8 mouse cellular contexts compared by ENCODE assay signal in genomic region chr7:4836351-4836792, GRCm38 (mm10). TPM values are rescaled to one million over a fixed set of nuclear protein-coding genes. Genes with fewer than 3 reads are reported as not detected.
DNase-seq lines count a peak whose midpoint lies in the region; ATAC-seq and TF ChIP-seq lines count a peak whose summit lies in the region.
"Had no signal": no experiment of that assay in that cellular context is flagged by ENCODE, and none has a peak within 500 bp of the region (broad histone marks: within the 10 kb centered on the region; RNA-seq: fewer than 3 reads in every experiment).

No protein-coding gene starts in this region.

- H3K4me3 ChIP-seq in forebrain, postnatal 0 days (ENCODE audit: low read depth, low read length), result peak overlapping the region; percentile 58
- H3K4me3 ChIP-seq in midbrain, embryonic 15.5 days, result peak overlapping the region; percentile 61

- TF ChIP-seq CTCF in forebrain, postnatal 0 days (IDR thresholded peaks at IDR 0.05; ENCODE audit: low read depth), result peak; percentile 71

- peak overlapping the region; percentile 83 for H3K4me2 ChIP-seq in forebrain, postnatal 0 days (ENCODE audit: low read depth)
- H3K4me2 ChIP-seq in midbrain, embryonic 15.5 days, result peak overlapping the region; percentile 59

- no peaks in the 10 kb centered on the region for H3K9me3 ChIP-seq in forebrain, postnatal 0 days (ENCODE audit: low read length)
- no peaks in the 10 kb centered on the region for H3K9me3 ChIP-seq in midbrain, embryonic 15.5 days

- 0 out of 2 replicates have a peak, but pooled peaks cover 6% of the 10 kb centered on the region for H3K4me1 ChIP-seq in forebrain, postnatal 0 days (ENCODE audit: insufficient read depth)
- H3K4me1 ChIP-seq in midbrain, embryonic 15.5 days, result peaks cover 14% of the 10 kb centered on the region

- peak; percentile 92 for DNase-seq in ZHBTc4 (ENCODE audit: low read depth, low spot score)
- peak; percentile 86 to 89 for DNase-seq in cerebellum, adult 18-20 months
- peak; percentile 75 for DNase-seq in forebrain, postnatal 0 days
- DNase-seq in induced T-regulatory cell, adult 2 months (ENCODE audit: low read depth), result peak; percentile 66
- DNase-seq in liver, result peak; percentile 37
- DNase-seq in spleen, postnatal 36 days (ENCODE audit: low spot score in 2 of 2), result peak; percentile 45 to 61

- ATAC-seq in forebrain, postnatal 0 days, result peak; percentile 94
- peak; percentile 93 for ATAC-seq in midbrain, embryonic 15.5 days (replicated peaks)

- H3K27ac ChIP-seq in forebrain, postnatal 0 days (ENCODE audit: low read depth, low read length), result peak overlapping the region; percentile 73
- H3K27ac ChIP-seq in midbrain, embryonic 15.5 days, result peak overlapping the region; percentile 90

- H3K9ac ChIP-seq in forebrain, postnatal 0 days, result peak overlapping the region; percentile 73
- peak overlapping the region; percentile 89 for H3K9ac ChIP-seq in midbrain, embryonic 15.5 days

- H3K27me3 ChIP-seq in forebrain, postnatal 0 days (ENCODE audit: insufficient read depth, low read length), result no peaks in the 10 kb centered on the region
- H3K27me3 ChIP-seq in midbrain, embryonic 15.5 days (replicated peaks), result no peaks in the 10 kb centered on the region

- peaks cover 5% of the 10 kb centered on the region; the same call in 1 of the 2 replicates for H3K36me3 ChIP-seq in forebrain, postnatal 0 days (ENCODE audit: insufficient read depth)
- no peaks in the 10 kb centered on the region; the same call in 1 of the 2 replicates for H3K36me3 ChIP-seq in midbrain, embryonic 15.5 days (replicated peaks)

- under 1% methylated on average over 51 of the region's 51 CpGs for WGBS in forebrain, postnatal 0 days
- under 1% methylated on average over 48 of the region's 51 CpGs for WGBS in midbrain, embryonic 15.5 days

RNA-seq across cellular contexts. Expression of gene Shisa7, which starts 8.1 kb away (rescaled TPM):
- 52.4 and 66.6 TPM in 2 replicates for total RNA-seq in forebrain, postnatal 0 days (2014; rRNA removed)
- polyA plus RNA-seq in forebrain, postnatal 0 days (2015; fragmentation: Nextera tagmentation; extraction: Ambion mirVana), result 6.8 and 9.4 TPM in 2 replicates
- 15.3 and 16.6 TPM in 2 replicates for polyA plus RNA-seq in midbrain, embryonic 15.5 days (2015; fragmentation: Nextera tagmentation; extraction: Ambion mirVana)
- total RNA-seq: gastrocnemius, postnatal 36 days had no signal

RNA-seq across cellular contexts. Expression of gene Ube2s, which starts 24.0 kb away (rescaled TPM):
- 300 and 347 TPM in 2 replicates for total RNA-seq in forebrain, postnatal 0 days (2014; rRNA removed)
- polyA plus RNA-seq in forebrain, postnatal 0 days (2015; fragmentation: Nextera tagmentation; extraction: Ambion mirVana), result 232 and 259 TPM in 2 replicates
- polyA plus RNA-seq in midbrain, embryonic 15.5 days (2015; fragmentation: Nextera tagmentation; extraction: Ambion mirVana), result 265 and 288 TPM in 2 replicates

RNA-seq across cellular contexts. Expression of gene Isoc2b, which starts 33.7 kb away (rescaled TPM):
- total RNA-seq in forebrain, postnatal 0 days (2014; rRNA removed), result 2.5 and 6.6 TPM in 2 replicates
- polyA plus RNA-seq in forebrain, postnatal 0 days (2015; fragmentation: Nextera tagmentation; extraction: Ambion mirVana), result 3.5 and 3.7 TPM in 2 replicates
- polyA plus RNA-seq in midbrain, embryonic 15.5 days (2015; fragmentation: Nextera tagmentation; extraction: Ambion mirVana), result 3.1 and 4.6 TPM in 2 replicates

RNA-seq across cellular contexts. Expression of gene Isoc2a, which starts 40.6 kb away (rescaled TPM):
- total RNA-seq in forebrain, postnatal 0 days (2014; rRNA removed), result 4.8 and 4.9 TPM in 2 replicates
- 0.26 and 0.39 TPM in 2 replicates for polyA plus RNA-seq in forebrain, postnatal 0 days (2015; fragmentation: Nextera tagmentation; extraction: Ambion mirVana)
- 0.54 and 0.57 TPM in 2 replicates for polyA plus RNA-seq in midbrain, embryonic 15.5 days (2015; fragmentation: Nextera tagmentation; extraction: Ambion mirVana)

RNA-seq across cellular contexts. Expression of gene Rpl28, which starts 43.7 kb away (rescaled TPM):
- 161 and 191 TPM in 2 replicates for total RNA-seq in forebrain, postnatal 0 days (2014; rRNA removed)
- polyA plus RNA-seq in forebrain, postnatal 0 days (2015; fragmentation: Nextera tagmentation; extraction: Ambion mirVana), result 313 and 332 TPM in 2 replicates
- polyA plus RNA-seq in midbrain, embryonic 15.5 days (2015; fragmentation: Nextera tagmentation; extraction: Ambion mirVana), result 186 and 187 TPM in 2 replicates

Comparison
In these comparisons a context has a peak if more than half of its experiments do, and no peak if none do; other contexts are left out.
1. Peak in every context shown above with its lines: DNase-seq, ATAC-seq, H3K4me3 ChIP-seq and H3K27ac ChIP-seq.
2. DNase-seq: peak in every context shown above with its lines; median percentile 92 in ZHBTc4; 88 in cerebellum, adult 18-20 months; 75 in forebrain, postnatal 0 days; 66 in induced T-regulatory cell, adult 2 months; 53 in spleen, postnatal 36 days; 37 in liver.